Mouse (Mus musculus): Measurements from ENCODE around the gene Gpx7. TPM values are rescaled to one million over a fixed set of nuclear protein-coding genes. Genes with fewer than 3 reads are reported as not detected.
"Not testable (repeated sequence)": the region's sequence is repeated elsewhere in the genome, so short reads cannot be mapped to it uniquely, and the experiment has no call there.

Gpx7 gene
- polyA plus RNA-seq, 1 experiment from 2014 or later, result 39.1 TPM

DNA sequence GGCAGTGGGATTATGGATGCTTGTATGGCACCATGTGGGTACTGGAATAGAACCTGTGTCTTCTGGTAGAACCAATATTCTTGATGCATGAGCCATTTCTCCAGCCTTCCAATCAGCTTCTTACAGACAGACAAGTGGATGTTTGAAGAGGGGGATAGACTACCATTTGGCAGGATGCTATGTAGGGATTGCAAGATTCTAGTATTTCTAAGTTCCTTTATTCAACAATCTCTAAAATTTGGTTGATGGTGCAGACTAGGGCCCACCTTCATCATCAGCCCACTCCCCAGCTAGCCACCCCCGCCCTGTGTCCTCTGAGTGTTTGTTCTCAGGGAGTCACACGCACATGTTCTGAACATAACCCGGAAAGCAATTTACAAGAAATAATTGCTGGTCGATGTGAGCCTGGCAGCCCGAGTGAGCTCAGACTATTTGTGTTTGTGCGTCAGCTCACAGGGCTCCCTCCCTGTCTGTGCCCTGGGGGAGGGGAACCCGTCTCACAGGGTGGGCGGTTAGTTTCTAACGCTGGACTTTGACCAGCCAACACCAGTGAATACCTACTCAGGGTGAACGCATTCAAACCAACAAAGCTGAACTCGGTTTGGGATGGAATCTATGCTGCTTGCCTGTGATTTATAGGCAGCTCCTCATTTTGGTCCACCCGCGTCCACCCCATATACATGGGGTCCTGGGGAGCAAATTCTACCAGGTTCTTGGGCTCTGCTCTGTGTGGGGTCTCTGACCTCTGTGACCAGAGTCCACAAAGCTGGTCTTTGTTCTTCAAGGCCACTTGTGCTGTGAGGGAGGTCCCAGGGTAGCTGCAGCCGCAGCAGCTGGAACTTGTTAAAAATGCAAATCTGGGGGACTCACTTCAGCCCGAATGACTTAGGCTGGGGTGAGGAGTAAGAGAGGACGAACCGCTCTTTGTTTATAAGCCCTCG, 44.2 kb downstream of the Gpx7 start:
- Histone ChIP-seq H3K36me3 (ENCODE audit: control insufficient read depth, insufficient read depth, low read length) (no peaks in the 10 kb centered on the region), H3K4me3 (ENCODE audit: low read length) (no peak overlapping the region), H3K4me1 (ENCODE audit: control insufficient read depth, insufficient read depth, low read depth, low read length) (peaks cover 34% of the 10 kb centered on the region), H3K9me3 (ENCODE audit: control insufficient read depth, low read length) (no peaks in the 10 kb centered on the region), H3K27ac (ENCODE audit: low read depth, low read length) (peak overlapping the region; percentile 14), H3K4me2 (ENCODE audit: low read length) (peak overlapping the region; percentile 33), H3K27me3 (replicated peaks; ENCODE audit: control insufficient read depth, insufficient read depth, low read length) (no peaks in the 10 kb centered on the region), H3K9ac (ENCODE audit: low read depth, low read length) (peak overlapping the region; percentile 5; the same call in 1 of the 2 replicates)
- no peak; the same call in 1 of the 2 replicates for ATAC-seq
- 5% methylated on average over 18 of the region's 18 CpGs for WGBS

- Histone ChIP-seq H3K27me3 (replicated peaks; ENCODE audit: control insufficient read depth, insufficient read depth, low read length) (no peaks in the 10 kb centered on the region), H3K36me3 (ENCODE audit: control insufficient read depth, insufficient read depth, low read length) (no peaks in the 10 kb centered on the region), H3K27ac (ENCODE audit: low read depth, low read length) (peak overlapping the region; percentile 88), H3K4me3 (ENCODE audit: low read length) (peak overlapping the region; percentile 26), H3K9ac (ENCODE audit: low read depth, low read length) (peak overlapping the region; percentile 43), H3K9me3 (ENCODE audit: control insufficient read depth, low read length) (no peaks in the 10 kb centered on the region), H3K4me1 (ENCODE audit: control insufficient read depth, insufficient read depth, low read depth, low read length) (peaks cover 34% of the 10 kb centered on the region), H3K4me2 (ENCODE audit: low read length) (peak overlapping the region; percentile 51)
- ATAC-seq, result peak; percentile 90
- WGBS, result 6% methylated on average over 28 of the region's 28 CpGs
Observed at GRCm38 (mm10) chr4:108360136-108361055, 46.4 kb downstream of the Gpx7 start.

- Histone ChIP-seq H3K36me3 (ENCODE audit: control insufficient read depth, insufficient read depth, low read length) (no peaks in the 10 kb centered on the region), H3K9me3 (ENCODE audit: control insufficient read depth, low read length) (no peaks in the 10 kb centered on the region), H3K9ac (ENCODE audit: low read depth, low read length) (no peak overlapping the region), H3K4me3 (ENCODE audit: low read length) (no peak overlapping the region), H3K27ac (ENCODE audit: low read depth, low read length) (peak overlapping the region; percentile 88; the same call in 1 of the 2 replicates), H3K4me2 (ENCODE audit: low read length) (no peak overlapping the region), H3K4me1 (ENCODE audit: control insufficient read depth, insufficient read depth, low read depth, low read length) (peaks cover 30% of the 10 kb centered on the region), H3K27me3 (replicated peaks; ENCODE audit: control insufficient read depth, insufficient read depth, low read length) (no peaks in the 10 kb centered on the region)
- no peak for ATAC-seq
- 15% methylated on average over 4 of the region's 4 CpGs for WGBS
Observed at GRCm38 (mm10) chr4:108358498-108358897, 48.3 kb downstream of the Gpx7 start.

DNA sequence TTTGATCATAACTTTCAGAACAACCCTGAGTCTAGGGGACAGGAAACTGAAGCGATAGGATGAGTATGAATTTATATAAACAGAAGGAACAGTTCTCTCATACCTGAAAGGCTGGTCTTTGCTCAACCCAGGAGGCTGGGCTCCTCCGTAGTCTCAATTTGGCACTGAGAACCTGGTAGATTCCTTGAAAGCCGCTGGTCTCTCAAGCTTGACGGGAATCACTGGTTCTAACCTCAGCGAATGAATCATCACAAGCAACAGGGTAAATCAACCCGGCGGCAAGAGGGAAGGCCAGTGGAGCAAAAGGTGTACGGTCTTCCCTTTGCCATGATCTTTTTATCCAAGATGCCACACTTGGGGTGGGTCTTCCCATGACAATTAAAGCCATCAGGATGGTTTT, 49.3 kb downstream of the Gpx7 start:
- Histone ChIP-seq H3K4me3 (ENCODE audit: low read length) (no peak overlapping the region), H3K9me3 (ENCODE audit: control insufficient read depth, low read length) (no peaks in the 10 kb centered on the region), H3K27ac (ENCODE audit: low read depth, low read length) (no peak overlapping the region), H3K36me3 (ENCODE audit: control insufficient read depth, insufficient read depth, low read length) (no peaks in the 10 kb centered on the region), H3K27me3 (replicated peaks; ENCODE audit: control insufficient read depth, insufficient read depth, low read length) (no peaks in the 10 kb centered on the region), H3K4me1 (ENCODE audit: control insufficient read depth, insufficient read depth, low read depth, low read length) (peaks cover 24% of the 10 kb centered on the region), H3K4me2 (ENCODE audit: low read length) (no peak overlapping the region), H3K9ac (ENCODE audit: low read depth, low read length) (no peak overlapping the region)
- WGBS, result 95% methylated on average over 8 of the region's 8 CpGs
- no peak for ATAC-seq

- H3K4me2 ChIP-seq (ENCODE audit: low read length); H3K9ac ChIP-seq (ENCODE audit: low read depth, low read length); H3K9me3 ChIP-seq (ENCODE audit: control insufficient read depth, low read length); H3K27ac ChIP-seq (ENCODE audit: low read depth, low read length); ATAC-seq; H3K36me3 ChIP-seq (ENCODE audit: control insufficient read depth, insufficient read depth, low read length); H3K27me3 ChIP-seq (replicated peaks; ENCODE audit: control insufficient read depth, insufficient read depth, low read length); H3K4me3 ChIP-seq (ENCODE audit: low read length): not testable (repeated sequence)
- H3K4me1 ChIP-seq (ENCODE audit: control insufficient read depth, insufficient read depth, low read depth, low read length), result peaks cover 12% of the 10 kb centered on the region
Observed at GRCm38 (mm10) chr4:108353591-108353990, 53.2 kb downstream of the Gpx7 start.

DNA sequence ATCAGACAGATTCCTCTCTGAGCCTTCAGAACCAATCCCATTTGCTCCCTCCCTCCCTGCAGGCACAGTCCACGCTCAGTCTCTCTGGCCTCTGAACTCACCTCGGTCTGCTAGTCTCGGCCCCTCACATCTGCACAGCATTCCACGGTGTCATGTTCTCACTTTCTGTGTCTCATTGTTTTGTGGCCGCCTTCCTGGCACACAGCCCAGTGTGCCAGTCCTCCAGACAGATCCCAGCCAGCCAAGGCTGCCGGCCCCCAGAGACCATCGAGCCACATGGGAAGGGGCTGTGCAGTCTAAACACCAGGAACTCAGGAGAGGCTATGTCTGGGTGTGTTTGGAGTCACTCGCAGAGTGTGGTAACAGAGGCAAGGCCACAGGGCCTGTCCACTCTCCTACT, 55.9 kb downstream of the Gpx7 start:
- Histone ChIP-seq H3K36me3 (ENCODE audit: control insufficient read depth, insufficient read depth, low read length) (no peaks in the 10 kb centered on the region), H3K4me1 (ENCODE audit: control insufficient read depth, insufficient read depth, low read depth, low read length) (peaks cover 9% of the 10 kb centered on the region), H3K4me2 (ENCODE audit: low read length) (no peak overlapping the region), H3K27ac (ENCODE audit: low read depth, low read length) (0 out of 2 replicates have a peak overlapping the region, but pooled peaks have one; percentile 15), H3K27me3 (replicated peaks; ENCODE audit: control insufficient read depth, insufficient read depth, low read length) (no peaks in the 10 kb centered on the region), H3K9me3 (ENCODE audit: control insufficient read depth, low read length) (no peaks in the 10 kb centered on the region), H3K9ac (ENCODE audit: low read depth, low read length) (peak overlapping the region; percentile 32; the same call in 1 of the 2 replicates), H3K4me3 (ENCODE audit: low read length) (no peak overlapping the region)
- WGBS, result 11% methylated on average over 8 of the region's 8 CpGs
- ATAC-seq, result peak; percentile 70

Other genes starting within 250 kb of the Gpx7 start
- 12.5 and 14.2 TPM in 2 replicates for gene Echdc2, start 241.5 kb downstream of the Gpx7 start, polyA plus RNA-seq (2015; fragmentation: Nextera tagmentation; extraction: Ambion mirVana)
- 0.15 TPM in 1 of 2 replicates, not detected in the other for gene Zyg11a, start 188.9 kb downstream of the Gpx7 start, polyA plus RNA-seq (2015; fragmentation: Nextera tagmentation; extraction: Ambion mirVana)
- gene Zyg11b, start 105.9 kb downstream of the Gpx7 start, polyA plus RNA-seq (2015; fragmentation: Nextera tagmentation; extraction: Ambion mirVana), result 25.8 and 32.1 TPM in 2 replicates
- 50.1 and 56.7 TPM in 2 replicates for gene Coa7, start 78.8 kb downstream of the Gpx7 start, polyA plus RNA-seq (2015; fragmentation: Nextera tagmentation; extraction: Ambion mirVana)
- 4.5 and 5.7 TPM in 2 replicates for gene Shisal2a, start 23.6 kb downstream of the Gpx7 start, polyA plus RNA-seq (2015; fragmentation: Nextera tagmentation; extraction: Ambion mirVana)
- 40.3 and 41.5 TPM in 2 replicates for gene Tut4, start 52.5 kb upstream of the Gpx7 start, polyA plus RNA-seq (2015; fragmentation: Nextera tagmentation; extraction: Ambion mirVana)
- 70.4 and 75.2 TPM in 2 replicates for gene Prpf38a, start 172.4 kb upstream of the Gpx7 start, polyA plus RNA-seq (2015; fragmentation: Nextera tagmentation; extraction: Ambion mirVana)
- 1.5 and 2.2 TPM in 2 replicates for gene Orc1, start 172.5 kb upstream of the Gpx7 start, polyA plus RNA-seq (2015; fragmentation: Nextera tagmentation; extraction: Ambion mirVana)
- 16.7 and 19.7 TPM in 2 replicates for gene Cc2d1b, start 213.0 kb upstream of the Gpx7 start, polyA plus RNA-seq (2015; fragmentation: Nextera tagmentation; extraction: Ambion mirVana)